Mouse (Mus musculus) liver, adult 2 months (tissue): Measurements from ENCODE around the gene Vps26b.

Experiments
- CTCF ChIP-seq: fragments of 200-500 bp; IDR thresholded peaks from 2 replicates; pipeline ENCODE4 v1.5.1; 2011; ENCODE audit warnings: low read depth, low read length, control low read depth
- POLR2A ChIP-seq: fragments of 200-500 bp; IDR thresholded peaks from 2 replicates; pipeline ENCODE4 v1.6.1; 2011; ENCODE audit warnings: low read length, control low read depth; ENCODE audit not compliant: insufficient read depth; ENCODE audit errors: extremely low read depth

- TF ChIP-seq CTCF = no peak
- TF ChIP-seq POLR2A = no peak
Observed at GRCm38 (mm10) chr9:26997501-26997900, 32.4 kb downstream of the Vps26b start.
